Mouse (Mus musculus) cerebellum, adult 9-10 months (tissue): ENCODE measurements at regions not wholly inside any gene's neighbourhood (a gene's known extent, or its start where the extent isn't known, plus 50 kb on each side); places are given as distances from the start of the nearest gene placed in this dataset.

Source experiments
- DNase-seq: peaks from one replicate; pipeline ENCODE4 v3.0.0; 2022

DNA sequence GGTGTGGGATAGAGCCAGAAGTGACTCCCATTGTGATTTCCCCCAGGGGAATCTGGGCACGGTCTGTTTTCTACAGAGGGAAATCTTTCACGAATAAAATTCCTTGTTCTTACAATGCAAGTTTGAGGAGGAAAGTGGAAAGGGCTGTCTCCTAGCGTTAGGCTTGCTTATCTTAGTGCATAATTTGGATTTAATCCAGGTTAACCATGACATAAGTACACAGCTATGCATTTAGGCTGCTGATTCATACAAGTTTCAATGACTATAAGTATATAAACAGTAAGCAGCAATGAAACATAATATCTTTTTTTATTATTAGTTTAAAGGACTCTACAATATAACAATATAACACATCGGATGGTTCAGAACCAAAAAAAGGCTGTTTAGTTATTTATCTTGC lies 74.6 kb upstream of the Arhgap21 start:
- DNase-seq: no peak

- no peak for DNase-seq
Measured at GRCm38 (mm10) chr2:21037607-21038006, 68.9 kb upstream of the Arhgap21 start.

GRCm38 (mm10) chr2:21037181-21037580 lies 68.5 kb upstream of the Arhgap21 start:
- no peak for DNase-seq

DNA sequence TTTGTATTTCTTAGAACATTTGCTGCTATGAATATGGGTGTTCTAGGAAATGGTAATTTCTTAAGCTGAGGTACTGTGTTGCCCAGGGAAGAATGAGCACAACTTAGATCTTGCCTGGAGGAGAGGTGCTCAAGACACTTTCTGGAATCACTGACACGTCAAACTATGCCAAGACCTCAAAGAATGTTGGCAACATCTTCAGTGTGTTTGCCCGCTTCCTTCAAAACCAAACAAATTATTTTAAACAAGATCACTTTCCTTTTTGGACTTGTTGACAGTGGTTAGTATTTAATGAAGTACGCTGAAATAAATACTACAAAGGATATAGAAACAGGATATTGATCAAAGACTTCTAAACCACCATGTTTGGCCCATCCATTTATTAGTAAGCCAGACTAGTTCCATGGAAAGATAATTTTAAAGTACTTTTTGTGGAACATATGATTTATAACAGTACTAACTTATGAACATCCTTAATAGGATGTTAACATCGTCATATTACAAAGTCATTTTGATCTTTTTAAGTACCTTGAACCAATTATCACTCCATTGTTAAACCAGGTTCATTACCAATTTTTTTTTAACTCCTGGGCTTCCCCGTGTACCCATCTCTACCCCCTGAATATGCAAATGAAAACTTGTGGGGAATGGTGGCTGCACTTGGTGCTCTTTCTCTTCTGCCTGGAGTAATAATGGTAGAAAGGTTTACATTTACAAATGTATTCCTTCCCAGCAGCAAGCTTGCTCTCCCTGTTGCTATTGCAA lies 67.4 kb upstream of the Arhgap21 start:
- no peak for DNase-seq

GRCm38 (mm10) chr2:21034651-21035050 lies 66.0 kb upstream of the Arhgap21 start:
- no peak for DNase-seq

GRCm38 (mm10) chr2:21030650-21031049 lies 62.0 kb upstream of the Arhgap21 start:
- DNase-seq: no peak

GRCm38 (mm10) chr2:21029391-21030010 lies 60.8 kb upstream of the Arhgap21 start:
- DNase-seq: no peak

DNA sequence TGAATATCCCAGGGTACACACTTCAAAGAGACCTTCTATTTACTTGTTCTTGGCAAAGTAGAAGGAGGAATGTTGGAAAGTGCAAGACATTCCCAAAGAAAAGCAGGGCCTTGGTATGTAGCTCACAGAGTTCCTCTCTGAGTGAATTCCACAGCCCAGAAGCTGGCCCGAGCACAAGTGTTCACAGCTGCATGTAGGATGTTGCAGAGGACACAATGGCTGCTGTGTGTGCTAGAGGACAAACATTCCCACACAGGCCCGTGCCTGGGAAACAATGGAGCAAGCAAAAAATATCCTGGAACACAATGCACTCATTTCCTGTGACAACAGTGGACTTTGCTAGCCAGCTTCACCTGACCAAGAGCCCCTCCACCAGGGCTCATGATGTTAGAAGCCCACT lies 59.9 kb upstream of the Arhgap21 start:
- peak; percentile 15 for DNase-seq

DNA sequence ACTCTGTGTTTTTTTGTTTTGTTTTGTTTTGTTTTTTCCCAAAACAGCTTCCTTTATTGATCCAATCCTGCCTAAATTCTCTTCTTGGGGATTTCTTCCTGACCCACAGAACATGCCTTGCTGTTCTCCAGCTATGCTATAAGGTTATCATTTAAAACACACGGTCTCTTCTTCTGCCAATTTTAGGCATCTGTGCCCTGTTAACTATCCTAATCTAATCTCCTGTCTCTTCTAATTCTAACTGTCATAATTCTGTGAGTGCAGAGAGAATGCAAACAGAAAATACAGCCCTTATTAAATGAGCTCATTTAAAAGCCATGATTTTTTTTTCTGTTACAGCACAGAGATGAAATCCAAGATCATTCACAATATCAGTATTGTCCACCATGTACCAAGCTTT lies 49.9 kb upstream of the Arhgap21 start:
- DNase-seq: no peak
